Mouse (Mus musculus) testis, adult 2 months (tissue): ENCODE measurements at regions not wholly inside any gene's neighbourhood (a gene's known extent, or its start where the extent isn't known, plus 50 kb on each side); places are given as distances from the start of the nearest gene placed in this dataset.

Source experiments
- CTCF ChIP-seq: fragments of 200-500 bp; IDR thresholded peaks from 2 replicates; pipeline ENCODE4 v1.5.1; 2012; ENCODE audit warnings: low read depth, mild to moderate bottlenecking, inconsistent platforms, low read length, moderate library complexity; ENCODE audit not compliant: control insufficient read depth, insufficient read depth, insufficient replicate concordance
- POLR2A ChIP-seq: fragments of 200-500 bp; IDR thresholded peaks from 2 replicates; pipeline ENCODE4 v1.6.1; 2012; ENCODE audit warnings: low read depth, mild to moderate bottlenecking, inconsistent platforms, low read length, moderate library complexity; ENCODE audit not compliant: control insufficient read depth

DNA sequence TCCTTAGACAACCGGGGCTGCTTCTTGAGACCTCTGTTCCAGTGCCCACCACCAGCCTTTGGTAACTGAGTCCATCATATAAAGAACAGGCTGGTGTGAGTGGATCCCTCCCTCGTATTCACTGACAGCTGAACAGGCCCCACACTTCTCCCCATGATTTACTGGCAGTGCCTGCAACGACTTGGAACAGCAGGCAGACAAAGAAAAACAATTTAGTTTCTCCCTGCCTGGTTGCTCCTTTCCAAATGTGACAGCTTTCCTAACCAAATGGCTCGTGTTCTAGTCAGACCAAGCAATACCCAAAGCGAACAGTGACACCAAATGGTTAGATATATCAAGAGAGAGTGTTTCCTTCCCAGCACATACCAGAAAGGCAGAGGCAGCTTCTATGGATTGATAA lies 150.0 kb upstream of the Adamts3 start:
- TF ChIP-seq CTCF (no peak), POLR2A (no peak)
